Mouse (Mus musculus) megakaryocyte, embryonic 14.5 days (primary cell): ENCODE results near the gene Plekhg3.

Experiments
- FLI1 ChIP-seq: IDR thresholded peaks from 2 replicates; pipeline ENCODE4 v1.6.1; 2012; ENCODE audit warnings: low read length, inconsistent platforms, mixed read lengths
- GATA1 ChIP-seq: IDR thresholded peaks from 3 replicates; pipeline ENCODE4 v1.6.1; 2012; ENCODE audit warnings: mixed read lengths, low read length, inconsistent platforms, borderline replicate concordance

DNA sequence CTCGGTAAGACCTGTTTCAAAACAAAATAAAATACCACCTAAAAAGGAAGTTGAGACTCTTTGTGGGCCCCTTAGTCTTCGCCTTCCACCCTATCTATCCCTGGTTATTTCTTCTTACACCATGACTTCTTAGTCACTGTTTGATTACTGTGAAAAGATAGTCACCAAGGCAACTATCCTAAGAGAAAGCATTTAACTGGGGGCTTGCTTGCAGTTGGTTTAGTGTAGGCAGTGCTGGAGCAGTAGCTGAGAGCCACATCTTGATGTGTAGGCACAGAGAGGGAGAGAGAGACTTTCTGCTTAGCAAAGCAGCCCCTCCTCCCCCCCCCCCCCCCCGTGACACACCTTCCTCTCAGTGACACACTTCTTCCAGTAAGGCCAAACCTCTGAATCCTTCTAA lies 29.8 kb upstream of the Plekhg3 start:
- TF ChIP-seq GATA1 (no peak), FLI1 (no peak)
